Mouse (Mus musculus): ENCODE measurements at regions not wholly inside any gene's neighbourhood (a gene's known extent, or its start where the extent isn't known, plus 50 kb on each side); places are given as distances from the start of the nearest gene placed in this dataset.

GRCm38 (mm10) chr14:67550462-67551185, 1541.6 kb upstream of the Gulo start:
- in situ Hi-C loops (cut with MboI, MseI) = no loop called here

- in situ Hi-C loops (cut with MboI, MseI) = no loop called here
Observed at GRCm38 (mm10) chr14:67548750-67549149, 1539.7 kb upstream of the Gulo start.

- in situ Hi-C loops (cut with MboI, MseI) = no loop called here
Observed at GRCm38 (mm10) chr14:67545036-67545435, 1536.0 kb upstream of the Gulo start.

GRCm38 (mm10) chr14:67541271-67541711, 1532.3 kb upstream of the Gulo start:
- in situ Hi-C loops (cut with MboI, MseI) = no loop called here

- in situ Hi-C loops (cut with MboI, MseI) = no loop called here
Observed at GRCm38 (mm10) chr14:67538696-67539095, 1529.7 kb upstream of the Gulo start.

- in situ Hi-C loops (cut with MboI, MseI) = no loop called here
Observed at GRCm38 (mm10) chr14:67536787-67537659, 1528.0 kb upstream of the Gulo start.

GRCm38 (mm10) chr14:67506729-67507395, 1497.9 kb upstream of the Gulo start:
- in situ Hi-C loops (cut with MboI, MseI) = loop anchor here in 1 of 2 experiments (10.0 kb wide), 1 partner anchor 762 kb away; no protein-coding TSS in a partner anchor

GRCm38 (mm10) chr14:67492086-67492485, 1483.1 kb upstream of the Gulo start:
- in situ Hi-C loops (cut with MboI, MseI) = no loop called here

- in situ Hi-C loops (cut with MboI, MseI) = no loop called here
Observed at GRCm38 (mm10) chr14:67486676-67487075, 1477.7 kb upstream of the Gulo start.

- in situ Hi-C loops (cut with MboI, MseI) = no loop called here
Observed at GRCm38 (mm10) chr14:67485449-67485800, 1476.4 kb upstream of the Gulo start.

GRCm38 (mm10) chr14:67484533-67485448, 1475.8 kb upstream of the Gulo start:
- in situ Hi-C loops (cut with MboI, MseI) = no loop called here

Measured in T-helper 17 cell (primary cell).